Mouse (Mus musculus) v-Abl transformed pro-B cells (cell line): Measurements from ENCODE around the gene Nuf2.

ENCODE experiments used
- in situ Hi-C, 2 experiments: fragments of 400-800 bp; cut with MboI; formaldehyde crosslinking; loops; one replicate each; pipeline ENCODE4 v1.15.1; 2025; ENCODE audit not compliant: unreplicated experiment in 2 of 2

Gene Nuf2

DNA sequence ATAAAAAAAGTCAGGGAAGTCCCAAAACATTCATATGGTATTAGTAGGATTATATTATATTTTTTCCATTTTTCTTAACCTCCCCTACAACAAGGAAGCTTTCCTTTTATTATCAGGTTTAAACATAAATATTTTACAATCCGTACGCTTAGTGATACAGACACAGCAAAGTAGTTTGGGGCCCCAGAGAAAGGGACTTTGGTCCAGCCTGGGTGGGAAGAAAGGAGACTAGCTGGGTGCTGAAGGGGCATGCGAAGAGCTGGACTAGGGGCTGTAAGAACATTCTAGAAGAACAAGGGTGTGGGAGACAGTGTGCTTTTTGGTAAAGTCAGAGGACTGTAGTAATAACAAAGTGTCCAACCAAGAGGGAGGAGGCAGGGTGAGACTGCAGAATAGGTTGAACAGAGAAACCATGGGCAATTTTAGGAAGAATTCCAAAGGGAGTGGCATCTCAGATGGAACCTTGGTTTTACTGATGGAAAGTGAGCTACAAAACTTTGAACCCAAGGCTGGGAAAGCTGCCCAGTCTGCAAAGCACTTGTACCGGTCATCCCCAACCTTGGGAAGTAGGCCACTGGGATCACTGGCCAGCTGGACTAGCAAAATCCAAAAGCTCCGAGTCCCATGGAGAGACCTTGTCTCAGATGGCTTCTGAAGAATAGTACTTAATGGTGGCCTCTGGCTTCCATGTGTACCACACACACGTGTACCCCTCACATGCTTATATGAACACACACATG, 48.5 kb downstream of the Nuf2 start:
- in situ Hi-C loops, result no loop called here

DNA sequence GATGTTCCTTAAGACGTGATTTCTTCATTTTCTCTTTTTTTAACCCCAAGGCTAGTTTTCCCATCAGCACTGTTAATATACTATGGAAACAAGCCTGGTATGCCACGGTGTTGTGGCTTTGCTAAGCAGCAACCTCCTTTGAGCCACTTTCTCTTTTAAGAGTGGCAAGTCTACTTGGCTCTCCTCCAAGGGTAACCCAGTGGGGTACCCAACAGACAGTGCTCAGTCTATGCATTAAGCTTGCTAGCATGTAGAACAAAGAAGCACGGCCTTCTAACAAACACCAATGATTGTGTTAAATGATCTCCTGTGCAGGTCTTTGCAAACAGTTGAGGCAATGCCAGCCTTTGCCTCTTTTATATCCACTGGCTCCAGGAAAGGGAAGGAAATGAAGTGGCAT, 60.1 kb downstream of the Nuf2 start:
- in situ Hi-C loops, result loop anchor here in 1 of 2 experiments (25.0 kb wide), 1 partner anchor 1259 kb away; no protein-coding TSS in a partner anchor

DNA sequence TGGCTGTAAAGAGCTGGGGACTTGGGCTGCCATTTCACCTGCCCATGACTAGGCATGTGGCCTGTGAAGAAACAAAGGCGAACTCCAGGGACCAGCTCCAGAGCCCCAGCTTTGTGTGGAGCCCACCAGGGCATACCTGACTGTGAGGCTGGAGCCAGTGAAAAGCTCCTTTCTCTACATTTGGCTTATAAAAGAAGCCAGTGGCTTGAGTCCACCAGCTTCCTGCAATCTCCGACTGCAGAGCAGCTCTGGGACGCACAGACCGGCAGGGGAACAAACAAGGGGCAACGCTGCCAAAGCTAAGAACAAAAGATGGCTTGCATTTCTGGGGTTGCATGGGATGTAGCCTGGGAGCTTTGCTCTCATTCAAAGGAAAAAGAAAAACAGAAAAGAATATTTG, 63.5 kb downstream of the Nuf2 start:
- in situ Hi-C loops, result loop anchor here in 1 of 2 experiments (25.0 kb wide), 1 partner anchor 1255 kb away; no protein-coding TSS in a partner anchor

DNA sequence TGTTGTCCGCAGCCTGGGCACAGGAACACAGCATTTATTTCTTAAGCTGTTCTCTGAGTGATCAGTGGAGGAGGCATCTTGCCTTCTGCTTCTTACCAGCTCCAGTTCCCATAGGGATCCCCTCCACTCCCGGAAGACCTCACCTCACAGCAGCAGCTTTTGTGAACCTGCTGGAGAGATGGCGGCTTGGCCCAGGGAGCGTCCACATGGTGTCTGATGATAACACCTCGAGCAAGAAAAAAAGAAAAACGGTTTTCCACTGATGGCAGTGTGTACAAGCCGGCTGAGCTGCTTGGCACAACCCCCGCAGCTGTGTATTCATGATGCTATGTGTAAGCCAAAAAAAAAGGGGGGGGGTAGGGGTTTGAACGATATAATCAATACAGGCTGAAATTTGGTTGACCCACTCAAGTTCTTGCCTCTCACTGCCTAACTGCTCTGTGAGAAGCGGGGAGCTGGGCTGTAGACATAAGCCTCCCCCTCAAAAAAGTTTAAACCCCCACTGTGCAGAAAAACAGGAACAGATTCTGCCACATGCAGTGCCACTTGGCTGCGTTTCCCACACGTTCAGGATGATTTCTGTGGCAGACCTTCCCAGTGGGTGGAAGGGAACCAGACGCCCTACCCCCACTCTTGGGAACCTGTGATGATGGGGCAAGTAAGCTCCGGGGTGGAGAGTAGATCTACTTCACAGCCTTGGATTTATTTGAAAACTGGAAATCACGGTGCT, 68.7 kb downstream of the Nuf2 start:
- in situ Hi-C loops, result loop anchor here in 1 of 2 experiments (25.0 kb wide), 1 partner anchor 1250 kb away; no protein-coding TSS in a partner anchor

DNA sequence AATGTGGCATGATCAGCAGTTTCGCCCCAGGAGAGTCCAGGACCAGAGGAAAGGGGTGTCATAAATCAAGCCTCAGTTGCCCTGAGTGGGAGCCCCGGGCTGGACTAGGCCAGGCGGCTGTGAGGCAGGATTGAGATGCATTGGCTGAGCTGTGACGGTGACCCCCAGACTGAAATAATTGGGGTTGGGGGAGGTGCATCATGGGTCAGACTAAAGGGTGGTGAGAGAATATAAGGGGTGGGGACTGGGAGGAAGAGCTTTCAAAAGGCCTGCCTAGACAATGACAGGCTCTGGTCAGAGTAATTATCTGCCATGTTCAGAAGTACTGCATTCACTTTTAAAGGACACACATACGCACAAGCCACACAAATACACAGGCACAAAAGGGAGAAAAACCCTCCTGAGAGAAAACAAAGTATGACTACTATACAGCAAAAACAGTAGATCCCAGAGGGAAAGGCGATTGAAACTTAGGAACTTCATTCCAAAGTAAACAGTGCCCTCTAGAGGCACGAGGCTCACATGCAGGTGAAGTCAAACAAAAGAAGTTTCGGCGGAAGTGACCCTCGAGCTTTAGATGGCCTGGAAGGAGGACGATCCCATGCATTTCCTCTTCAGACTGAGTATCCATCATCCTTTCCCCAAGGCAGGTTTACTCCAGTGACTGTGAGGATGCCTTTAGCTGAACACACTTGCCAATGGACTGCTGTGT, 72.0 kb downstream of the Nuf2 start:
- in situ Hi-C loops, result loop anchor here in 1 of 2 experiments (25.0 kb wide), 1 partner anchor 1247 kb away; no protein-coding TSS in a partner anchor
